22 mouse cellular contexts compared by ENCODE assay signal in genomic region chr1:119499456-119499855, GRCm38 (mm10). TPM values are rescaled to one million over a fixed set of nuclear protein-coding genes. Genes with fewer than 3 reads are reported as not detected.
DNase-seq lines count a peak whose midpoint lies in the region; ATAC-seq and TF ChIP-seq lines count a peak whose summit lies in the region.
"Had no signal": no experiment of that assay in that cellular context is flagged by ENCODE, and none has a peak within 500 bp of the region (broad histone marks: within the 10 kb centered on the region; RNA-seq: fewer than 3 reads in every experiment).

No protein-coding gene starts in this region.

- 0 out of 2 replicates have a peak, but pooled peaks cover 11% of the 10 kb centered on the region for H3K4me1 ChIP-seq in intestine, postnatal 0 days (replicated peaks; ENCODE audit: control insufficient read depth, insufficient read depth, low read length)
- peaks cover 26% of the 10 kb centered on the region for H3K4me1 ChIP-seq in intestine, embryonic 15.5 days (replicated peaks)
- peaks cover 29% of the 10 kb centered on the region for H3K4me1 ChIP-seq in liver, embryonic 16.5 days (ENCODE audit: control insufficient read depth, low read depth, low read length)
- H3K4me1 ChIP-seq in liver, postnatal 0 days (ENCODE audit: insufficient read depth) = peaks cover 46% of the 10 kb centered on the region
- peaks cover 20% of the 10 kb centered on the region; the same call in 1 of the 2 replicates for H3K4me1 ChIP-seq in hindbrain, embryonic 10.5 days (replicated peaks)

- WGBS in intestine, postnatal 0 days = 77% methylated on average over 10 of the region's 10 CpGs
- 86% methylated on average over 10 of the region's 10 CpGs for whole genome bisulfite sequencing in intestine, embryonic 15.5 days
- 68% methylated on average over 10 of the region's 10 CpGs for WGBS in liver, embryonic 16.5 days (ENCODE audit: insufficient replicate concordance)
- 55% methylated on average over 10 of the region's 10 CpGs for WGBS in liver, postnatal 0 days (ENCODE audit: insufficient replicate concordance)
- WGBS in hindbrain, embryonic 10.5 days = 94% methylated on average over 10 of the region's 10 CpGs

- peaks cover 16% of the 10 kb centered on the region; the same call in 1 of the 2 replicates for H3K36me3 ChIP-seq in intestine, postnatal 0 days (ENCODE audit: control insufficient read depth, insufficient read depth)
- peaks cover 2% of the 10 kb centered on the region; the same call in 1 of the 2 replicates for H3K36me3 ChIP-seq in intestine, embryonic 15.5 days
- no peaks in the 10 kb centered on the region for H3K36me3 ChIP-seq in liver, embryonic 16.5 days (ENCODE audit: control insufficient read depth, insufficient read depth)
- H3K36me3 ChIP-seq in liver, postnatal 0 days (replicated peaks; ENCODE audit: insufficient read depth, low read length) = peaks cover 6% of the 10 kb centered on the region; the same call in 1 of the 2 replicates
- H3K36me3 ChIP-seq in hindbrain, embryonic 10.5 days = peaks cover 8% of the 10 kb centered on the region; the same call in 1 of the 2 replicates

- peak overlapping the region; percentile 36 for H3K27ac ChIP-seq in intestine, postnatal 0 days (ENCODE audit: low read depth, low read length)
- H3K27ac ChIP-seq in intestine, embryonic 15.5 days = no peak overlapping the region
- peak overlapping the region; percentile 50; the same call in 1 of the 2 replicates for H3K27ac ChIP-seq in liver, embryonic 16.5 days (ENCODE audit: low read length)
- peak overlapping the region; percentile 78 for H3K27ac ChIP-seq in liver, postnatal 0 days (ENCODE audit: low read depth)
- H3K27ac ChIP-seq in hindbrain, embryonic 10.5 days = no peak overlapping the region
- H3K27ac ChIP-seq: embryonic facial prominence, embryonic 12.5 days; embryonic facial prominence, embryonic 15.5 days; hindbrain, embryonic 13.5 days had no signal

- H3K4me3 ChIP-seq in intestine, postnatal 0 days (ENCODE audit: low read depth, low read length) = no peak overlapping the region
- no peak overlapping the region for H3K4me3 ChIP-seq in intestine, embryonic 15.5 days (replicated peaks)
- H3K4me3 ChIP-seq in liver, embryonic 16.5 days (ENCODE audit: low read depth, low read length) = no peak overlapping the region
- H3K4me3 ChIP-seq in liver, postnatal 0 days (ENCODE audit: low read depth, low read length) = no peak overlapping the region
- no peak overlapping the region for H3K4me3 ChIP-seq in hindbrain, embryonic 10.5 days
- H3K4me3 ChIP-seq: embryonic facial prominence, embryonic 12.5 days; embryonic facial prominence, embryonic 15.5 days; gastrocnemius, adult 2 months; hindbrain, embryonic 13.5 days had no signal

- H3K9ac ChIP-seq in intestine, postnatal 0 days (ENCODE audit: low read depth, low read length) = no peak overlapping the region
- H3K9ac ChIP-seq in intestine, embryonic 15.5 days = no peak overlapping the region
- H3K9ac ChIP-seq in liver, embryonic 16.5 days (ENCODE audit: low read depth, low read length) = no peak overlapping the region
- no peak overlapping the region for H3K9ac ChIP-seq in liver, postnatal 0 days (replicated peaks)
- H3K9ac ChIP-seq: embryonic facial prominence, embryonic 12.5 days; embryonic facial prominence, embryonic 15.5 days; forebrain, postnatal 0 days; hindbrain, embryonic 13.5 days had no signal

- no peak for DNase-seq in liver
- peak; percentile 60 for DNase-seq in liver, postnatal 0 days
- DNase-seq in hindbrain, embryonic 10.5 days (ENCODE audit: low spot score) = no peak
- DNase-seq in right cerebral cortex, postnatal 10 days (ENCODE audit: low spot score in 2 of 2) = no peak
- DNase-seq: adrenal gland, postnatal 10 days; cerebellum, adult 18-20 months; cerebellum, adult 9-11 months; cerebellum, postnatal 25 days; forebrain, postnatal 0 days; gastrocnemius, adult 2 months; gastrocnemius, postnatal 14 days had no signal

- no peak for TF ChIP-seq EP300 in liver, postnatal 0 days (IDR thresholded peaks at IDR 0.05; ENCODE audit: low read depth)

- no peaks in the 10 kb centered on the region for H3K9me3 ChIP-seq in intestine, postnatal 0 days (ENCODE audit: control insufficient read depth)
- H3K9me3 ChIP-seq in intestine, embryonic 15.5 days = no peaks in the 10 kb centered on the region
- no peaks in the 10 kb centered on the region for H3K9me3 ChIP-seq in liver, embryonic 16.5 days (replicated peaks; ENCODE audit: control insufficient read depth, low read length)
- H3K9me3 ChIP-seq in liver, postnatal 0 days (ENCODE audit: low read length) = no peaks in the 10 kb centered on the region
- H3K9me3 ChIP-seq in hindbrain, embryonic 10.5 days = no peaks in the 10 kb centered on the region
- H3K9me3 ChIP-seq: embryonic facial prominence, embryonic 15.5 days; G1E; hindbrain, embryonic 13.5 days had no signal

- no peak for TF ChIP-seq CTCF in intestine, postnatal 0 days (IDR thresholded peaks at IDR 0.05; ENCODE audit: low read depth)
- no peak for TF ChIP-seq CTCF in liver, postnatal 0 days (IDR thresholded peaks at IDR 0.05; ENCODE audit: low read depth)

- ATAC-seq in intestine, postnatal 0 days = no peak
- ATAC-seq in intestine, embryonic 15.5 days = no peak
- no peak for ATAC-seq in liver, embryonic 16.5 days (ENCODE audit: low read depth)
- peak; percentile 77 for ATAC-seq in liver, postnatal 0 days
- ATAC-seq: forebrain, embryonic 14.5 days; forebrain, postnatal 0 days; hindbrain, embryonic 16.5 days; Patski had no signal

- H3K4me2 ChIP-seq in intestine, postnatal 0 days (replicated peaks; ENCODE audit: low read depth) = 0 out of 2 replicates have a peak overlapping the region, but pooled peaks have one; percentile 27
- no peak overlapping the region for H3K4me2 ChIP-seq in intestine, embryonic 15.5 days (replicated peaks)
- no peak overlapping the region for H3K4me2 ChIP-seq in liver, embryonic 16.5 days (ENCODE audit: low read depth, low read length)
- H3K4me2 ChIP-seq in liver, postnatal 0 days (ENCODE audit: low read depth, low read length) = peak overlapping the region; percentile 27; the same call in 1 of the 2 replicates
- H3K4me2 ChIP-seq: embryonic facial prominence, embryonic 12.5 days; embryonic facial prominence, embryonic 15.5 days; heart, embryonic 11.5 days; hindbrain, embryonic 13.5 days had no signal

- H3K27me3 ChIP-seq in intestine, postnatal 0 days (replicated peaks; ENCODE audit: control insufficient read depth, insufficient read depth, low read length) = no peaks in the 10 kb centered on the region
- no peaks in the 10 kb centered on the region for H3K27me3 ChIP-seq in intestine, embryonic 15.5 days (replicated peaks)
- no peaks in the 10 kb centered on the region for H3K27me3 ChIP-seq in liver, embryonic 16.5 days (ENCODE audit: control insufficient read depth, insufficient read depth, low read depth, low read length)
- H3K27me3 ChIP-seq in liver, postnatal 0 days (ENCODE audit: insufficient read depth, low read length) = no peaks in the 10 kb centered on the region
- no peaks in the 10 kb centered on the region for H3K27me3 ChIP-seq in hindbrain, embryonic 10.5 days (ENCODE audit: insufficient read depth, poor library complexity, severe bottlenecking)
- H3K27me3 ChIP-seq: embryonic facial prominence, embryonic 12.5 days; embryonic facial prominence, embryonic 15.5 days; hindbrain, embryonic 13.5 days; Patski had no signal

RNA-seq across cellular contexts. Expression of gene Ralb, which starts 5.1 kb away (rescaled TPM):
- 145 and 152 TPM in 2 replicates for polyA plus RNA-seq in intestine, postnatal 0 days (2015; fragmentation: Nextera tagmentation; extraction: Ambion mirVana)
- polyA plus RNA-seq in intestine, embryonic 15.5 days (2015; fragmentation: Nextera tagmentation; extraction: Ambion mirVana) = 172 and 179 TPM in 2 replicates
- polyA plus RNA-seq in liver, embryonic 16.5 days (2015; fragmentation: Nextera tagmentation; extraction: Ambion mirVana) = 38.0 and 40.5 TPM in 2 replicates
- 30.9 and 31.8 TPM in 2 replicates for polyA plus RNA-seq in liver, postnatal 0 days (2015; fragmentation: Nextera tagmentation; extraction: Ambion mirVana)
- 96.8 and 103 TPM in 2 replicates for polyA plus RNA-seq in hindbrain, embryonic 10.5 days (2016; fragmentation: Nextera tagmentation; extraction: Ambion mirVana)

RNA-seq across cellular contexts. Expression of gene Tmem185b, which starts 26.5 kb away (rescaled TPM):
- polyA plus RNA-seq in intestine, postnatal 0 days (2015; fragmentation: Nextera tagmentation; extraction: Ambion mirVana) = 21.6 and 25.1 TPM in 2 replicates
- polyA plus RNA-seq in intestine, embryonic 15.5 days (2015; fragmentation: Nextera tagmentation; extraction: Ambion mirVana) = 24.0 and 25.7 TPM in 2 replicates
- polyA plus RNA-seq in liver, embryonic 16.5 days (2015; fragmentation: Nextera tagmentation; extraction: Ambion mirVana) = 7.3 and 7.6 TPM in 2 replicates
- polyA plus RNA-seq in liver, postnatal 0 days (2015; fragmentation: Nextera tagmentation; extraction: Ambion mirVana) = 11.0 and 12.7 TPM in 2 replicates
- polyA plus RNA-seq in hindbrain, embryonic 10.5 days (2016; fragmentation: Nextera tagmentation; extraction: Ambion mirVana) = 17.9 and 20.2 TPM in 2 replicates

Comparison
In these comparisons a context has a peak if more than half of its experiments do, and no peak if none do; other contexts are left out.
1. H3K27ac ChIP-seq: peak in intestine, postnatal 0 days (single experiment), liver, embryonic 16.5 days (single experiment) and liver, postnatal 0 days (single experiment); none in intestine, embryonic 15.5 days (single experiment) and hindbrain, embryonic 10.5 days (single experiment).
2. H3K4me2 ChIP-seq: peak in intestine, postnatal 0 days (single experiment) and liver, postnatal 0 days (single experiment); none in intestine, embryonic 15.5 days (single experiment) and liver, embryonic 16.5 days (single experiment).